Mouse (Mus musculus) thymus, adult 2 months (tissue): ENCODE data around the gene Antxr1.

ENCODE experiments used
- CTCF ChIP-seq: fragments of 200-500 bp; IDR thresholded peaks from 2 replicates; pipeline ENCODE4 v1.5.1; 2012; ENCODE audit warnings: mild to moderate bottlenecking, control low read depth, low read length, moderate library complexity, borderline replicate concordance; ENCODE audit not compliant: control insufficient read depth, poor library complexity, insufficient read depth; ENCODE audit errors: extremely low read depth
- POLR2A ChIP-seq: fragments of 200-500 bp; IDR thresholded peaks from 2 replicates; pipeline ENCODE4 v1.6.1; 2012; ENCODE audit warnings: mild to moderate bottlenecking, low read length, control low read depth, moderate library complexity; ENCODE audit not compliant: control insufficient read depth, poor library complexity, insufficient read depth; ENCODE audit errors: extremely low read depth

DNA sequence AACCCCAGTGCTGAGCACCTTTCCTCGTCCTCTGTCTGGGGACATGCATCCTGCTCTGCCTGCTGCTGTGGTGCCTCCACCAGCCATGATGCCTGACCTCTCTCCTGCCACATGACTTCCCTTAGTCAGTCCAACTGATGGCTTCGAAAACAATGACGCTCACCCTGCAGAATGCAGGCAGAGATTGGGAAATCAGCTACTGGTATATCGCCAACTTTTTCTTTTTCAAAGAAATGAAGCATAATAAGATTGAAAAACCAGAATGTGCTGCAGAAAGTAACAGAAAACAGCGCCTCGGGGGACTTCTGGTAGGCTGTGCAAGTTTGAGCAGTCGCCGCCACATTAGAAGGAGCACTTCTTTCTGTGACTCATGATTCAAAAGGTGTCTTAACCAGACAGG, 18.7 kb downstream of the Antxr1 start:
- no peak for TF ChIP-seq CTCF
- no peak for TF ChIP-seq POLR2A
